Mouse (Mus musculus): ENCODE measurements around the gene Dlg2. TPM values are rescaled to one million over a fixed set of nuclear protein-coding genes. Genes with fewer than 3 reads are reported as not detected.

Dlg2 gene
- polyA plus RNA-seq, 1 experiment from 2014 or later: 3.0 TPM

DNA sequence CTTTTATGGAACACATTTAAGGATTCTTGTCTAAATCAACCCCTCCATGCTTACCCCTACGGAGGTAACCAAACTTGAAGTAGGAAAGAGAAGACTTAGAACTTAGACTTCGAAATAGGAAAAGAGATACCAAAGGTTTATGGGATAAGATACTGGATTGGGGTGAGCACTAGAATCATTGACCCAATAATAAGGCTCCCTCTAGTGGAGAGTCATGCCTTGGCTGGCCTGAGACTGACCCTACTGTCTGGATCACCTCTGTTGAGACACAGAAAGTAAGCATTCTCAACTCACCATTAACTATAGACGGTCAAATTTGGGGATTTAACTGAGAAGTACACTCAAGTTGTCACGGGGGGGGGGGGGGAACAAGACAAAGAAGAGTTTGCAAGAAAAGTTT, 1847.2 kb downstream of the Dlg2 start:
- Histone ChIP-seq H3K9ac (ENCODE audit: low read length) (no peak overlapping the region), H3K27me3 (ENCODE audit: control insufficient read depth, insufficient read depth, low read length) (no peaks in the 10 kb centered on the region), H3K4me2 (ENCODE audit: low read depth, low read length, severe bottlenecking) (no peak overlapping the region), H3K4me3 (ENCODE audit: low read depth, low read length) (no peak overlapping the region), H3K36me3 (ENCODE audit: control insufficient read depth, insufficient read depth, low read length) (no peaks in the 10 kb centered on the region), H3K4me1 (replicated peaks; ENCODE audit: control insufficient read depth, insufficient read depth, low read length) (no peaks in the 10 kb centered on the region), H3K9me3 (ENCODE audit: control insufficient read depth, low read length) (no peaks in the 10 kb centered on the region), H3K27ac (ENCODE audit: low read depth, low read length) (no peak overlapping the region)
- WGBS: 45% methylated on average over 4 of the region's 4 CpGs
- peak; percentile 64; the same call in 1 of the 2 replicates for ATAC-seq (replicated peaks; ENCODE audit: low FRiP score)
- DNase-seq (ENCODE audit: low spot score): no peak

DNA sequence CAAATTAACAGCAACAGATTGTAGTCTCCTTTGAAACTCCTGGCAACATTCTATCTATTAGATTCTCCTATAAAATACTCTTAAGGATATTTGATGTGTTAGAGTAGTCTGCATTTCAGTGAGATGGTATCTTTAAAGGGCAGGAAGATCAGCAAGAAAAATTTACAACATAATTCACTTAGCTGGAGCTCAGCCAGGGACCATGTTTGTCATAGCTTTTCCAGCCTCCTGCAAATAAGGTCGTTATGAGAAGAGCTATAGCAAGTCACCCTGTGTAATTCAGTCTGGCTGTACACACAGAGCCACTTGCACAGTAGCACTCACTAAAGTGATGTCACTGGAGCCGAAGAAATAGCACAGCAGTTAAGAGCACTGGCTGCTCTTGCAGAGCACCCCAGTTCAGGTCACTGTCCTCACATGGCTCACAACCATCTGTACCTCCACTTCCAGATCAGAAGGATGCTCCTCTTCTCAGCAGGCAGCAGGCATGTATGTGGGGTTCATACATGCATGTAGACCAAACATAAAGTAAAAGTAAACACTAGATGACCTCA, 1850.9 kb downstream of the Dlg2 start:
- H3K4me1 ChIP-seq (replicated peaks; ENCODE audit: control insufficient read depth, insufficient read depth, low read length): no peaks in the 10 kb centered on the region
- 67% methylated on average over 2 of the region's 2 CpGs for WGBS
- H3K4me2 ChIP-seq (ENCODE audit: low read depth, low read length, severe bottlenecking): no peak overlapping the region
- H3K9ac ChIP-seq (ENCODE audit: low read length): no peak overlapping the region
- DNase-seq (ENCODE audit: low spot score) (no peak), ATAC-seq (replicated peaks; ENCODE audit: low FRiP score) (no peak)
- no peak overlapping the region for H3K4me3 ChIP-seq (ENCODE audit: low read depth, low read length)
- no peaks in the 10 kb centered on the region for H3K27me3 ChIP-seq (ENCODE audit: control insufficient read depth, insufficient read depth, low read length)
- no peaks in the 10 kb centered on the region for H3K36me3 ChIP-seq (ENCODE audit: control insufficient read depth, insufficient read depth, low read length)
- no peak overlapping the region for H3K27ac ChIP-seq (ENCODE audit: low read depth, low read length)
- no peaks in the 10 kb centered on the region for H3K9me3 ChIP-seq (ENCODE audit: control insufficient read depth, low read length)

DNA sequence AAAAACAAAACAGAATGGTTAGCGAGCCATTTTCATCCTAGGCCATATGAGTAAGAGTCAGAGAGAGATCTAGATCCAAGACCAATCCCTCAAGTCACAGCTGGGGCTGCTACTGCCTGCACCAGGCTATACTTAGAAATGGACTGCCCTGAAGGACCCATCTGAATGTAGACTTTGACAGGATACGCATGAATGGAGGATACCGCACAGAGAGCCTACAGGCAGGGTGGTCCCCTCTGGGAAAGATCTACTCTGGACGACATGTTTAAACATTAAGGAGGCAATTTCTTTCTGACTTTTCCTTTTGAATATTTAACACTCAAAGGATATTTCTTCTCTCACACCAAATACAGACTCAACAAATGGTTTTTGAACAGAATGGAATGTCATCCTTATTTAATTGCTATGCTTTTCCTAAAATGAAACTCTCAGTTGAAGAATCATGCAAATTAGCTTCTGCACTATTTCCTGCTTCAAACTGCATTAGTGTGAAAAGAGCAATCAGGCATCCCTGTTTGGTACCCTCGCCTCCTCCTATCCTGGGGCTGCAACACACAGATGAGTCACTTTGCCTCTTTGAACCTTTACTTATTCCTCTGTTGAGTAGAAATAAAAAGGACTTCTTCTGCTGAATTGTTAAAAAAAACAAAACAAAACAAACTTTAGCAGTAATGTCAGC, 1856.9 kb downstream of the Dlg2 start:
- Histone ChIP-seq H3K4me3 (ENCODE audit: low read depth, low read length) (no peak overlapping the region), H3K36me3 (ENCODE audit: control insufficient read depth, insufficient read depth, low read length) (no peaks in the 10 kb centered on the region), H3K27me3 (ENCODE audit: control insufficient read depth, insufficient read depth, low read length) (no peaks in the 10 kb centered on the region), H3K9ac (ENCODE audit: low read length) (no peak overlapping the region), H3K4me2 (ENCODE audit: low read depth, low read length, severe bottlenecking) (no peak overlapping the region), H3K4me1 (replicated peaks; ENCODE audit: control insufficient read depth, insufficient read depth, low read length) (no peaks in the 10 kb centered on the region), H3K27ac (ENCODE audit: low read depth, low read length) (no peak overlapping the region), H3K9me3 (ENCODE audit: control insufficient read depth, low read length) (no peaks in the 10 kb centered on the region)
- WGBS: 80% methylated on average over 5 of the region's 5 CpGs
- no peak for ATAC-seq (replicated peaks; ENCODE audit: low FRiP score)
- DNase-seq (ENCODE audit: low spot score): no peak

DNA sequence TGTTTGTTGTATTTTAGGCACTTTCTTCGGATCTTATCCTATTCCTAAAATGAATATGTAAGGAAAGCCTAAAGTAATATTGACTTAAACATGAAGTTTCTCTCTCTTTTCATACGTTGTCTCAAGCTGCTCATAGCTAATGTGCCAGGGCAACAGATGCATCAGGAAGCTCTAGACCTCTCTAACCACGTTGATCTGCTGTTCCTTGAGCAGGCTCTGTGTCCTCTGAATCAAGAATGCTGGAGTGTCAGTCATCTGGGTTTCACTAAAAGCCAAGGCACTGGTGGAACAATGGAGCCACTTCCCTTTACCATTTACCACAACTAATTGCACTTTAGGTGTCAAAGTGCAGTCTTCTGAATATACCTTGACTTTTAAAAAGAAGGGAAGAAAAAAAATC, 1880.1 kb downstream of the Dlg2 start:
- Histone ChIP-seq H3K4me1 (replicated peaks; ENCODE audit: control insufficient read depth, insufficient read depth, low read length) (no peaks in the 10 kb centered on the region), H3K4me3 (ENCODE audit: low read depth, low read length) (no peak overlapping the region), H3K9me3 (ENCODE audit: control insufficient read depth, low read length) (no peaks in the 10 kb centered on the region), H3K27me3 (ENCODE audit: control insufficient read depth, insufficient read depth, low read length) (no peaks in the 10 kb centered on the region), H3K9ac (ENCODE audit: low read length) (no peak overlapping the region), H3K36me3 (ENCODE audit: control insufficient read depth, insufficient read depth, low read length) (no peaks in the 10 kb centered on the region), H3K27ac (ENCODE audit: low read depth, low read length) (no peak overlapping the region), H3K4me2 (ENCODE audit: low read depth, low read length, severe bottlenecking) (no peak overlapping the region)
- DNase-seq (ENCODE audit: low spot score) (no peak), ATAC-seq (replicated peaks; ENCODE audit: low FRiP score) (no peak)
- WGBS: 73% methylated on average over 3 of the region's 3 CpGs

DNA sequence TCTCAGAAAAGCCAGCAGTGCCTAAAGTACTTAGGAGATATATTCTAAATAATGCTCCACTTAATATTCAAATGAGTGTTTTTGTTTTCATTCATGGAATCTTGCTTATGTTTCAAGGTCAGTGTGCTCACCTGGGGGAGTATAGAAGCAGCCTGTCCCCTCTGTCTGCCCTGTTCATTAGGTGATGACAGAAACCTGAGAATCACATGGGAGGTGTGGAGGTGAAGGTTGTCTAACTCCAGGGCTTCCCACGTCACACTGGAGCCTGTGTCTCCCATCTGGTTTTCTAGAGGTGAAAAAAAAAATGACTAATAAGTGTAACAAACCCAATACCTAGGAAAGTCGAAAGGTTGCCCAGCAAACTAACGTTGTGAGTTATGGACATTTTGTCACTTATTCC, 1886.9 kb downstream of the Dlg2 start:
- H3K4me3 ChIP-seq (ENCODE audit: low read depth, low read length): no peak overlapping the region
- H3K9ac ChIP-seq (ENCODE audit: low read length): no peak overlapping the region
- H3K9me3 ChIP-seq (ENCODE audit: control insufficient read depth, low read length): no peaks in the 10 kb centered on the region
- no peak overlapping the region for H3K4me2 ChIP-seq (ENCODE audit: low read depth, low read length, severe bottlenecking)
- no peak for DNase-seq (ENCODE audit: low spot score)
- H3K27ac ChIP-seq (ENCODE audit: low read depth, low read length): no peak overlapping the region
- no peaks in the 10 kb centered on the region for H3K36me3 ChIP-seq (ENCODE audit: control insufficient read depth, insufficient read depth, low read length)
- ATAC-seq (replicated peaks; ENCODE audit: low FRiP score): no peak
- H3K27me3 ChIP-seq (ENCODE audit: control insufficient read depth, insufficient read depth, low read length): no peaks in the 10 kb centered on the region
- H3K4me1 ChIP-seq (replicated peaks; ENCODE audit: control insufficient read depth, insufficient read depth, low read length): no peaks in the 10 kb centered on the region
- WGBS: 70% methylated on average over 3 of the region's 3 CpGs

DNA sequence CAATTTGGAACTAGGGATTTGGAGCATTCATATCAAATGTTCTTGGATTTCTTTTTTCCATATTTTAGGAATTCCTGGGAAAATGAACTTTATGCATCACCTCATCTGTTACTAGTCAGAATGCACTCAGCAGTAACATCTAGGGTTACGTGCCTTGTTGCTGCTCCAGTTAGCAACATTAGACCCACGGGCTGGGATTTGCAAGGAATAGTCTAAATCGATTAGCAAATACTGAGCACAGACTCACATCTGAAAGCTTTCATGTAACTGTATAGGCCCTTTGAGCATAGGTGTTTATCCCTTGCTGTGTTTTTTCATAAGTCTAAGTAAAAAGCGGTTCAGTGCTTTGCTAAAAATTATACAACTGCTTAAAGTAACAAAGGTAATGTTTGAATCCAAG, 1887.3 kb downstream of the Dlg2 start:
- H3K9me3 ChIP-seq (ENCODE audit: control insufficient read depth, low read length): no peaks in the 10 kb centered on the region
- H3K9ac ChIP-seq (ENCODE audit: low read length): no peak overlapping the region
- ATAC-seq (replicated peaks; ENCODE audit: low FRiP score) (no peak), DNase-seq (ENCODE audit: low spot score) (no peak)
- no peak overlapping the region for H3K4me3 ChIP-seq (ENCODE audit: low read depth, low read length)
- WGBS: 85% methylated on average over 4 of the region's 4 CpGs
- H3K27ac ChIP-seq (ENCODE audit: low read depth, low read length): no peak overlapping the region
- H3K27me3 ChIP-seq (ENCODE audit: control insufficient read depth, insufficient read depth, low read length): no peaks in the 10 kb centered on the region
- no peaks in the 10 kb centered on the region for H3K4me1 ChIP-seq (replicated peaks; ENCODE audit: control insufficient read depth, insufficient read depth, low read length)
- H3K36me3 ChIP-seq (ENCODE audit: control insufficient read depth, insufficient read depth, low read length): no peaks in the 10 kb centered on the region
- no peak overlapping the region for H3K4me2 ChIP-seq (ENCODE audit: low read depth, low read length, severe bottlenecking)

DNA sequence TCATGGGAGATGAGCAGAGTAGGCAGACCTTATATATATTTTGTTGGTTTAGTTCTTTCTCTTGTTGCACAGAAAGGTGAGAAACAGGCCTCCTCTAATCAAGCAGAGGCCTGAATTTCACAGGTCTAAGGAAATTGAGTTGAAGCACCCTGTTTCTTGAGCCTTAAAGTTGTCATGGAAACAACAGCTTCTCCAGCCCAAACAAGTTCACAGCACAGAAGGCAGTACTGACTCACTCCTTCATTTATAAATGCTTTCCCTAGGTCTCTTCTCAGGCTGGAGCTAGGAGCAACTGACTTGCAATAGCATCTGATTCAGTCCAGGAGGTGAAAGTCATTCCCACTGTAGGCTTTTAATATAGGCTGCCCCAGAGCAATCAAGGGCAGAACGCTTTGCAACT, 1890.6 kb downstream of the Dlg2 start:
- no peaks in the 10 kb centered on the region for H3K36me3 ChIP-seq (ENCODE audit: control insufficient read depth, insufficient read depth, low read length)
- ATAC-seq (replicated peaks; ENCODE audit: low FRiP score) (no peak), DNase-seq (ENCODE audit: low spot score) (no peak)
- H3K27me3 ChIP-seq (ENCODE audit: control insufficient read depth, insufficient read depth, low read length): no peaks in the 10 kb centered on the region
- H3K27ac ChIP-seq (ENCODE audit: low read depth, low read length): no peak overlapping the region
- no peak overlapping the region for H3K9ac ChIP-seq (ENCODE audit: low read length)
- 83% methylated on average over 1 of the region's 1 CpGs for WGBS
- no peaks in the 10 kb centered on the region for H3K4me1 ChIP-seq (replicated peaks; ENCODE audit: control insufficient read depth, insufficient read depth, low read length)
- no peaks in the 10 kb centered on the region for H3K9me3 ChIP-seq (ENCODE audit: control insufficient read depth, low read length)
- no peak overlapping the region for H3K4me2 ChIP-seq (ENCODE audit: low read depth, low read length, severe bottlenecking)
- no peak overlapping the region for H3K4me3 ChIP-seq (ENCODE audit: low read depth, low read length)

DNA sequence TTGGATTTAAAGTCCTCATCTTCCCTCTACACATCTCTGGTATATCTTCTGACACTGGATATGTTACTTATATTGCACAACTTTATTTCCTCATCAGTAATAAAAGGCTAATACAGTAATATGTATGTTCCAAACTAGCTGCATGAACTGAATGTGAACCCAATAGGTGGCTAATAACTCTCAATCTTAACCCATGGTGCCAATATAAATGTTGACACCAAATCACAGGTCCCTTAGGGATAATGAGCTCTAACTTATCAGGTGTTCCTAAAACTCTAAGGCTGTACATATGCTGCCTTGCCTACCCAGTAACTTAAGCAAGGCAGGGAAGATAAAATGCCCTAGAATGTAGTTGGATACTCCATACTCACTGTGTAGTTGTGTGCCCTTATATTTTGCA, 1894.0 kb downstream of the Dlg2 start:
- DNase-seq (ENCODE audit: low spot score) (no peak), ATAC-seq (replicated peaks; ENCODE audit: low FRiP score) (no peak)
- H3K9ac ChIP-seq (ENCODE audit: low read length): no peak overlapping the region
- H3K4me2 ChIP-seq (ENCODE audit: low read depth, low read length, severe bottlenecking): no peak overlapping the region
- no peak overlapping the region for H3K4me3 ChIP-seq (ENCODE audit: low read depth, low read length)
- H3K36me3 ChIP-seq (ENCODE audit: control insufficient read depth, insufficient read depth, low read length): no peaks in the 10 kb centered on the region
- H3K4me1 ChIP-seq (replicated peaks; ENCODE audit: control insufficient read depth, insufficient read depth, low read length): no peaks in the 10 kb centered on the region
- H3K27me3 ChIP-seq (ENCODE audit: control insufficient read depth, insufficient read depth, low read length): no peaks in the 10 kb centered on the region
- no peaks in the 10 kb centered on the region for H3K9me3 ChIP-seq (ENCODE audit: control insufficient read depth, low read length)
- no peak overlapping the region for H3K27ac ChIP-seq (ENCODE audit: low read depth, low read length)

DNA sequence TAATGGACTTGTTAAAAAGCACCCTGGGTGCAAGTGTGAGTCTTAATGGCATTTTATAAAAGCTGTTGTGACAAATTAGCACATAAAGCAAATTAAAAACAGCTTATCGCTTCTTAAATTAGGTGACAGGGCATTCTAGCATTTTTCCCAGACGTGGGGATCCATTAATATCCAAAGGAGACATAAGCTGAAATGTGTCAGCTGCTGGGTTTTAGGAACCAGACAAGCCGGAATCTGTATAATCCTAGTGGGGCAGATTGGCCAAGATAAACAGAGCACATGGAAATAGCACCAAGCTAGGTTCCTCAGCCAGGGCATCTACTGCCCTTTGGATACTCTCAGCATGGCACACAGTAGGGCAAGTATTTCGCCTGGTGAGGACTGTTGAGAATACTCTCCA, 1895.2 kb downstream of the Dlg2 start:
- Histone ChIP-seq H3K27ac (ENCODE audit: low read depth, low read length) (no peak overlapping the region), H3K36me3 (ENCODE audit: control insufficient read depth, insufficient read depth, low read length) (no peaks in the 10 kb centered on the region), H3K27me3 (ENCODE audit: control insufficient read depth, insufficient read depth, low read length) (no peaks in the 10 kb centered on the region), H3K4me3 (ENCODE audit: low read depth, low read length) (no peak overlapping the region), H3K9ac (ENCODE audit: low read length) (no peak overlapping the region), H3K9me3 (ENCODE audit: control insufficient read depth, low read length) (no peaks in the 10 kb centered on the region), H3K4me1 (replicated peaks; ENCODE audit: control insufficient read depth, insufficient read depth, low read length) (no peaks in the 10 kb centered on the region), H3K4me2 (ENCODE audit: low read depth, low read length, severe bottlenecking) (no peak overlapping the region)
- 71% methylated on average over 4 of the region's 4 CpGs for WGBS
- ATAC-seq (replicated peaks; ENCODE audit: low FRiP score) (no peak), DNase-seq (ENCODE audit: low spot score) (no peak)

All from forebrain, embryonic 11.5 days (tissue).